Mouse (Mus musculus) adrenal gland, postnatal 4 days (tissue): ENCODE data around the gene Snrnp25. TPM values are rescaled to one million over a fixed set of nuclear protein-coding genes. Genes with fewer than 3 reads are reported as not detected.
A peak's percentile ranks its signal among the peaks of the same experiment; 100 is the strongest.

Experiments
- DNase-seq, 2 experiments: peaks; one replicate each; pipeline ENCODE4 v3.0.0; 2021 to 2022; ENCODE audit warnings: low spot score in 2 of 2, mixed read lengths in 2 of 2
- long read RNA-seq, 2 experiments: library from polyadenylated mRNA; stranded (forward); transcript quantifications; one replicate each; pipeline ENCODE4 v2.0.0; 2021
- total RNA-seq, 2 experiments: library from RNA; stranded (reverse); gene quantifications; 2 replicates each; pipeline ENCODE4 v1.2.3; 2021

Gene Snrnp25
- 10 to 100 TPM; 19.5 to 20.2 TPM for total RNA-seq
- long read RNA-seq, experiment 1, transcript Snrnp25-201 (5 exons, 821 nt) = major isoform, 22 of 23 reads
- long read RNA-seq, experiment 1, partial matches to known transcripts = 1 of 23 reads
- long read RNA-seq, experiment 1, other reads (novel, unspliced or antisense) = 0 of 23 reads
- long read RNA-seq, experiment 2, transcript Snrnp25-201 (5 exons, 821 nt) = major isoform, 15 of 20 reads
- long read RNA-seq, experiment 2, partial matches to known transcripts = 2 of 20 reads
- long read RNA-seq, experiment 2, other reads (novel, unspliced or antisense) = 3 of 20 reads

DNA sequence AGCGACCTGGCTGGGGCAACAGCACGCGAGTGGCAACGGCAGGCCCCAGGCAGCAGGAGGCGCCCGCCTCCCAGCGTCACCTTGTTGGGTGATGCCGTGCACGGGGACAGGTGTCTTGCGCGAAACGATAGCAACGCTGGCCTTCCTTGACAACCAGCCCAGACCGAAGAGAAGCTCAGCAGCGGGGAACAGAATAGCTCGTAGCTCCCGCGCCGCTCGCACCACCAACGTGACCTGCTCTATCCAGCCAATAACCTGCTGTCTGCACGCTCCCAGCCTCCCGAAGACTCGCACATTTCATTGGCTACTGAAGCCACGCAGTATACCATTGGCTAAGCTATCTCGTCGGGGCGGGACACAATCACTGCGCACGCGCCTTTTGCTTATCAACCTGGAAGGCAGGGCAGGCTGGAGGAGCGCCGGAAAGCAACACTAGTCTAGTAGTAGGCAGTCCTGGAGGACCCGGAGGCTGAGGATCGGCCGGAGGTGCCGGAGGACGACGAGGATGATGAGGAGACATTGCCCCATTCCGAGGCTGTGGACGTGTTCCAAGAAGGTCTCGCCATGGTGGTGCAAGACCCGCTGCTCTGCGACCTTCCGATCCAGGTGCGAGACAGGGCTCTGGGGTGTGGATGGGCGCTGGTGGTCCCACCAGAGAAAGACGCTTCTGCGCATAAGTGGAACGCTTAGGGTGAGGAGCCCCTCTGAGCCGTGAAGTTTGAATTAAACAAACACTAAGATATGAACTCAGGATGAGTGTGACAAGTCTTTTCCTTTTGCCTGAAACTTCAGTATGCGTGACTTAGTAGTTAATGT lies at the start of gene Snrnp25:
Gene Snrnp25 (plus strand): TSS at position 358 of the 816 bp plus-strand sequence.
- peak; percentile 73 to 95 for DNase-seq

- DNase-seq = no peak
Observed at GRCm38 (mm10) chr11:32156854-32157630, 48.2 kb upstream of the Snrnp25 start.

DNA sequence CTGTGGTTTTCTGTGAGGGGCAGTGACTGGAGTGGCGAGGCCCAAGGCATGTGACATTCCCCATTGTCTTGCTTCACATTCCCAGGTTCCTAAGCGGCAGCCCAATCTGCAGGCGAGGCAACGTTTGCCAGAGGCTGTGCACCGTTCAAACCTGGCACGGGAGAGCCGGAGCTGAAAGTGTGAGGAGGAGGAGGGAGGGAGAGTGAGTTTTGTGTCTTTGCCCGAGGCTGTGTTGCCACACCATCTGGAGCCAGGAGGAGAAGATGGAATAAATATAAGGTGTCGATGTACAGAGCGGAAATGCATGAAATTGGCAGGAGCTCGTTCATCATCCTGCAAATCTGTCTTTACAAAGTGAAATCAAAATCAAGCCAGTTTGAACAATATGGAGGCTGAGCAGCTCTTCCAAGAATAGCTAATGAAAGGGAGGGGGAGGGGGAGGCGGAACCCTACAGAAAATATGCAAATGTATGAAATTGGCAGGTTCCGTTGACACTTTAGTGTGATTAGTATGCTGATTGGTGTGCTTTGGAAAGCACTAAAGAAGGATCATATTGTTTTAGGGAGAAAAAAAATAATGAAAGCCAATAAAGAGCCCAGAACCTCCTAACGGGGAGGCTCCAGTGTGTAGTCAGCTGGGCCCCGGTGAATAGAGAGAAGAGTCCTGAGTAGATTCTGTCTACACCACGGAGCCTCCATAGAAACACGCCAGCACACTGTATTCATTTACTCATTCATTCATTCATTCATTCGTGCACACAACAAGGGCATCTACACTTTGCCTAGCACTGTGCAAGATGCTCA lies 47.2 kb upstream of the Snrnp25 start:
- DNase-seq = no peak

GRCm38 (mm10) chr11:32159176-32159575 lies 46.0 kb upstream of the Snrnp25 start:
- no peak for DNase-seq

GRCm38 (mm10) chr11:32160341-32160740 lies 44.9 kb upstream of the Snrnp25 start:
- no peak for DNase-seq

- no peak for DNase-seq
Observed at GRCm38 (mm10) chr11:32161500-32161899, 43.7 kb upstream of the Snrnp25 start.

- peak; percentile 45 to 51 for DNase-seq
Observed at GRCm38 (mm10) chr11:32161922-32162804, 43.1 kb upstream of the Snrnp25 start.

- DNase-seq = no peak
Observed at GRCm38 (mm10) chr11:32166683-32167082, 38.5 kb upstream of the Snrnp25 start.

DNA sequence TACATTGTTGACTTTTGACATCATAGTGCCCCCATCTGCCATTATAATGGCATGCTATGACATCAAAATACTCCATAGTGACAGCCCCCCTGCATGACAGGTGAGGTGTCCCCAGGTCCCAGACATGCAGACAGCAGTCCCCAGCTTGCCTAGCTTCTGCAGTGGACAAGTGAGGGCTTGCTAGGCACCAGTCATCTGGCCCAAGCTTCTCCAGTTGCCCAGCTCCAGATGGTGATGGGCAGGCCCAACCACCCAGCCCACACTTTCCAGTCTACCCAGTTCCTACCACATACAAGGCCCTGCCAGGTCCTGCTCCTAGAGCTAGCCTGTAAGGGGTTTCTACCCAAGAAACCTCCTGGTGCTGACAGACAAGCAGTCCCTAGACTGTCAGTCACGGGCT lies 26.7 kb upstream of the Snrnp25 start:
- DNase-seq = no peak

DNA sequence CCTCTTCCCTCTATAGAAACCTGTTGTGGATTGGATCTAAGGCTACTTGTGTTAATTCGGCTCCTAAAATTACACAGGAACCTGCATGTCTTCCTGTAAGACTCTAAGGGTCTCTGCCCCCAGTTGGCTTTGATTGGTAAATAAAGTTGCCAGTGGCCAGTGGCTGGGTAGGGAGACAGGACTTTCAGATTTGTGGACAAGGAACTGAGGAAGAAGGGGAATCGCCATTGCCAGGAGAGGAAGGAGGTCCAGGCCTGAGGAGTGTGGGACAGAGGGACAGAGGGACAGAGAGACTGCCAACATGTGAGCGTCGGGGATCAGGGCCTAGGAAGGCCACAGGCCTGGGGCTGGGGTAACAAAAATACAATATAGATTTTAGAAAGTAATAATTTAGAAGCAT lies 24.0 kb upstream of the Snrnp25 start:
- no peak for DNase-seq

DNA sequence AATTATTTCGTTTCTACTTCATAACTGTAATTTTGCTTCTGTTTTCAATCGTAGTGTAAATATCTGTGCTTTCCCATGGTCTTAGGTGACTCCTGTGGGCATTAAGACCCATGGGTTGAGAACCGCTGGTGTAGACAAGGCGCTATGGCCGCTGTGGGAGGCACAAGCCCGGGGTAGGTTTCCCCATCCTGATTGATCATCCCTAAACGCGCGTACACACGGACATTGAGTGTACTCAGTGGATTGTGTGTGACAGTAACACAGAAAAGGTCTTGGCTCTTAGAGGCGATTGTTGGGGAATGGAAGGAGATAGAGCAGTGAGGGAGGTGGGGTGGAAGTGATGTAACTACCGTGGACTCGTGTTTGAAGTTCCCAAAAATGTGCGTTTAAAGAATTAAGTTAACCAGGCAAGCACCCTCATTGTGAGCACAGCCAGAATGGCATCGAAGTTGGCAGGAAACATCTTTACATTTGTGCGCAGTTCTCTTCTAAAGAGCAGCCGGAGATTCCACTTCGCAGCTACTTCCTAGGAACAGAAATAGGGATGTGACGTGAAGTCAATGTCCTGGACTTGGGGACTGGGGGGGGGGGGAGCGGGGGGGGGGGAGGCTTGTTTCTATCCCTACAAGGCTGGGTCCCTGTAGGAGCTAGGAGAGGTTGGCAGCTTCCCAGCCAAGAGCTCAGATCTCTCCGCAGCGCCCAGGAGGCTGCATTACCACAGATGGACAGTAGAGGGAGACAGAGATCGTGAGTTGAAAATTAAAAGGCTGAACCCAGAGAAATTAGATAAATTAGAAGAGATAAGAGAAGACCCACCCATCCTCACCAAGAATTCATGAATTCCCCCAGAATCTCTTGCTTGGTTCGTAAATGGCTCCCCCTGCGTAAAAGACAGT lies 23.0 kb upstream of the Snrnp25 start:
- peak; percentile 53 to 58 for DNase-seq

DNA sequence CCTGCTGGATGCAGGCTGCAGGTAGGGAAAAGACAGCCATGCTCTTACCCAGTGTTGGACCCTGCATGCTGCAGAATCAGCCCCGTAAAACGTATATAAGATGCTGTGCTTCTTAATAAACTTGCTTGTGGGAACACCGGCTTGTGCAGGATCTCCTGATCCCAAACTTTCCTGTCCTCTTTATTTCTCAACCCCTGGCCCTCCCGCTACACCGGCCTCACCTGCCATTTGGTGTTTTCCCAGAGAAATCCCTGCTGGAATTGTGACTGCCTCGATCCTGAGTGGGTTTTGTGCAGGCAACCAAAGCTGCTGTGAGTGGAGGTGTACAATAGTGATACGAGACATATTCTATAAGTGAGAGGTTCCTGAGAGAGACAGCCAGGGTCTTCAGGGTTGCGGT lies 20.7 kb upstream of the Snrnp25 start:
- no peak for DNase-seq

GRCm38 (mm10) chr11:32186031-32186430 lies 19.2 kb upstream of the Snrnp25 start:
- DNase-seq = no peak

DNA sequence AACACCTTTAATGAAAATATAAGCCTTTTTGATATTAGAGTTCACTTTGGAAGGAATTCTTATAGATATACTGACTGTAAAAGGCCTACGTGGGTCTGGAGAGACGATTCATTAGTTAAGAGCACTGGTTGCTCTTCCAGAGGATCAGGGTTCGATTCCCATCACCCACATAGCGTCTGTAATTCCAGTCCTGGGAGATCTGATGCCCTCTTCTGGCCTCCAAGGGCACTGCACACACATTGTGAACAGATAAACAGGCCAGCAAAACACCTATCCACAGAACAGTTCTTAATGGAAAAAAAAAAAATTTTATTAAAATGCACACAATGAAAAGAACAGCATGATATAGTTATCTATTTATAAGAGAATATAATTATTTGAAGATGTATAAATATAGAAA lies 18.0 kb upstream of the Snrnp25 start:
- DNase-seq = no peak

DNA sequence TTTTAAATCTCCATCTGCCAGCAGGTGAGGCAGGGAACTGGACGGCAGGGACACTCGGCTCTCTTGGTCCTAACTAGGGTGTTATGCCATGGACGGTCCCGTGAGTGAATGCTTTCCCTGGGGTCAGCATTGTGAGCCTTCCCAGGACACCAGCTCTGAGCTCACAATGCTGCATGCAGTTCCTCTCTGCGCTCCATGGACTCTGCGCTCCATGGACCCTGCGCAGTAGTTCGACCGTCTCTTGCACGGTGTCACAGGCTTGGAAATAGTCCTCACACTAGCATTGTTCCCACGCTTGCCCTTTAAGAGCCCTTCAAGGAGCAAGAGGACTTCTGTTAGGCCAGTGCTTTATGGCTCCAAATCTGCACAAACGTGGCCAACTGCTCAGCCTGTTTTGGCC lies 16.3 kb upstream of the Snrnp25 start:
- no peak for DNase-seq

DNA sequence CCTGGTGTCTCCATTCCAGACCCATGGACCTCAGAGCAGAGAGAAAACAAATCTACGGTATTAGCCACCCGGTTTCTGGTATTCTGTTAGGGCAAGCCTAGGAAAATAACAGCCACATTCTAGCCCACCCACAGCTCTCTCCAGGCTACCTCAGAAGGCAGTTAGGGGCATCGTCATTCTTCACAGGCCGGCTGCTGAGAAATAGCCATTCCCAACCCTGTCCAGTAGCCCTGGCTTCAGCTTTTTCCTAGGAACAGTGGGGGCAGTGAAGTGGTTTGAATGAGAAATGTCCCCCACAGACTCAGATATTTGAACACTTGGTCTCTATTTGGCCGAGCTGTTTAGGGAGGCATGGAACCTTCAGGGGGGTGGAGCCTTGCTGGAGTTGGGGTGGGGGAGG lies 15.8 kb upstream of the Snrnp25 start:
- DNase-seq = no peak

GRCm38 (mm10) chr11:32190119-32190518 lies 15.1 kb upstream of the Snrnp25 start:
- DNase-seq = no peak

DNA sequence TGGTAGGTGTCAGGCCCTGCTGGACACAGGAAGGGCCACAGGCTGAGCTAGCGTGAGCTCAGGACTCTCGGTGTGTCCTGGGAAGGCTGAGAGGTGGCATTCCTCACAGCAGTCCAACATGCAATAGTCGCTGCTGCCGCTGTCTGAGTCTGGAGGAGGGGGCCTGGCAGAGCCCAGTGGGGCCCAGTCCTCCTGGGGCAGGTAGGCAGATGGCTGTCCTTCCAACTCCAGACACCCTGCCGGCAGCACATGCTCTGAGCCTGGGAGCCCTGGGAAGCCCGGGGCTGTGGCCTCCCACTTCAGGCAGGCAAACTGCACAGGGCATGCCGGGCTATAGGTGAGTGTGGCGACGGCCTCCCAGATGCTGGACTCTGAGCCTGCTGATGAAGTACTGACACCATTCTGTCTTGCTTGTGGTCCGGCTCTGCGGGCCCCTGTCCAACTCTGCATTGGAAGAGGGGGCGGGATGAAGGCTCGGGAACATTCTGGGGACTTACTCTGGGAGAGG lies 14.6 kb upstream of the Snrnp25 start:
- DNase-seq = no peak

DNA sequence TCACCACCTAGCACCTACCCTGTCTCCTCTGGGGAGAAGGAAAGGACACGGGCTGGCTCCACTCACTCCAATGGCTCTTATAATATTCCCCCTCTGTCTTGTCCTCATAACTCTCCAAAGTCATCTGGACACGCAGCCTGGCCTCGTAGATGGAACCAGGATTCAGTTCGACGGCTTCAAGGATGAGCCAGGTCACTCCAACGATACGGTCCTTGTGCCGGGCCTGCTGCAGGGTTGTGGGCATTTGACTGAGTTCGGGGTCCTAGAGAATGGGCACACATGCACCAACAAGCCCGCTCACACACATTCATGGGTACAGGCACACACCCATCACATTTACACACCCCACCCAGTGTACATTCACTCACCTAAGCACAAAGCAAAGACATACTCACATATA lies 12.1 kb upstream of the Snrnp25 start:
- DNase-seq = no peak
